Mouse (Mus musculus) layer of hippocampus, adult 9-11 months (tissue): ENCODE results near the gene Crat.

Source experiments
- DNase-seq: peaks from one replicate; pipeline ENCODE4 v3.0.0; 2022

Crat gene

DNA sequence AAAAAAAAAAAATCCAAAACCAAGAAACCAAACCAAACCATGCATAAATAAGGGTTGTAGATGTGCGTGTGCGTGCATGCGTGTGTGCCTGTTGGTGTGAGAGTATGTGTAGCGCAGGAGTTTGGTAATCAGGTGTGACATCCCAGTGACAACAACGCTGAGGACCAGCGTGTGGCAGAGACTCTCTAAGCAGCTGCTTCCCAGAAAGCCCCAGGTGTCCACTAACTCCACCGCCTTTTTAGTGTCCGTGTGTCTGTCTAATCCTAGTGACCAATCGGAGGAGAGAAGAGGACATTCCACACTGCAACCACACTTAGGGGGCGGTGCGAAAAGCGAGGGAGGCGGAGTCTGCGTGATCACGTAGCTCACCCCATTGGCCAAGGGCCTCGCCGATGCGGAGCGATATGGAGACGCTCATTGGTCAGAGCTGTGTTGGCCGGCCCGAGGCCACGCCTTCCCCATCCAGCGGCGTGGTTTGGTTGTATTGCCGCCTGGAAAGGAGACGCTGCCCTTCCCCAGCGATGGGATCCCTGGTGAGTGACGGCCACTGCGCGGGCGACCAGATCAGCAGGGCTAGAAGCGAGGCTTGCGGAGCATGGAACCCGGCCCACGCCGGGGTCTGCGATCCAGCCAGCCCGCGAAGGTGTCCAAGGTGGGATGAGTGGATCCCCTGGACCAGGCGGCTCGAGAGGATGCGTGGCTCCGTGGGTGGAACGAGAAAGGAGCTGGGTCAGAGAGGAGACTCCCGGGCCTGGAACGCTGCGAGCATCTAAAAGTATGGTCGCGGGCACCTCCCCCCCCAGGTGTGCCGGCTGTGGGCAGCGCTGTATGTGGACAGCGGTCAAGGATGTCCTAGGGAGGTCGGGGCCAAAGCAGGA lies 51.6 kb downstream of the Crat start, which contains the start of gene Miga2:
Gene Miga2, plus strand, starts transcription at position 461 of the 878 bp plus-strand sequence.
- DNase-seq, result peak; percentile 100

DNA sequence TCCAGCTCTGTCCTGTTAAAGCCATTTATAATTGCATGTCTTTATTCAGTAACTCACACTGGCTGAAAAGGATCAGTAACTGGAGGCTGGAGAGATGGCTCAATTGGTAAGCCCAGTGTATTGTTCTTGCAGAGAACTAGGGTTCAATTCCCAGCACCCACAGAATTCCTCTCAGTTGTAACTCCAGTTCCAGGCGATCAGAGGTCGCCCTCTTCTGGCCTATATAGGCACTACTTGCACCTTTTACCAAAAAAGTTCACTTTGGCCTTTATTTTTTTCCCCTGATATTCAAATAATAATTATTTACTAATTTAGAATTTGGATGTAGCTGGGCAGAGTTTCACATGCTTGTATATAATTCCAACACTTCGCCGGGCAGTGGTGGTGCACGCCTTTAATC lies 52.7 kb downstream of the Crat start:
- no peak for DNase-seq

DNA sequence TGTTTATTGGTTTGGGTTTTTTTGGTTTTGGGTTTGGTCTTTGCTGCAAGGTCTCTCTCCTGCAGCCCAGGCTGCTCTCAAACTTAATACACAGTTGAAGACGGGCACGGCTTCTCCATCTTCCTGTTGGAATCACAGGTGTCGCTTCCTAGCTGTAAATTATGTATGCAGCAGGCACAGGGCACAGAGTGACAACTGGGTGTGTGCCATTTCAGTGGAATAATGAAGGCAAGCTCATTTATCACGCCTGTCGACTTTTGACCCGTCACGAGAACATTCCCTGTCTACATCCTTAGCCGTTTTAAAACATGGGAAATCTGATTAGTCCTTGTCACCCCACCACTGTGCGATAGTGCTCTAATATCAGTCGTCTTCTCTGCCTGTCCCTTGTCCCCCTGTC lies 55.0 kb downstream of the Crat start:
- no peak for DNase-seq

DNA sequence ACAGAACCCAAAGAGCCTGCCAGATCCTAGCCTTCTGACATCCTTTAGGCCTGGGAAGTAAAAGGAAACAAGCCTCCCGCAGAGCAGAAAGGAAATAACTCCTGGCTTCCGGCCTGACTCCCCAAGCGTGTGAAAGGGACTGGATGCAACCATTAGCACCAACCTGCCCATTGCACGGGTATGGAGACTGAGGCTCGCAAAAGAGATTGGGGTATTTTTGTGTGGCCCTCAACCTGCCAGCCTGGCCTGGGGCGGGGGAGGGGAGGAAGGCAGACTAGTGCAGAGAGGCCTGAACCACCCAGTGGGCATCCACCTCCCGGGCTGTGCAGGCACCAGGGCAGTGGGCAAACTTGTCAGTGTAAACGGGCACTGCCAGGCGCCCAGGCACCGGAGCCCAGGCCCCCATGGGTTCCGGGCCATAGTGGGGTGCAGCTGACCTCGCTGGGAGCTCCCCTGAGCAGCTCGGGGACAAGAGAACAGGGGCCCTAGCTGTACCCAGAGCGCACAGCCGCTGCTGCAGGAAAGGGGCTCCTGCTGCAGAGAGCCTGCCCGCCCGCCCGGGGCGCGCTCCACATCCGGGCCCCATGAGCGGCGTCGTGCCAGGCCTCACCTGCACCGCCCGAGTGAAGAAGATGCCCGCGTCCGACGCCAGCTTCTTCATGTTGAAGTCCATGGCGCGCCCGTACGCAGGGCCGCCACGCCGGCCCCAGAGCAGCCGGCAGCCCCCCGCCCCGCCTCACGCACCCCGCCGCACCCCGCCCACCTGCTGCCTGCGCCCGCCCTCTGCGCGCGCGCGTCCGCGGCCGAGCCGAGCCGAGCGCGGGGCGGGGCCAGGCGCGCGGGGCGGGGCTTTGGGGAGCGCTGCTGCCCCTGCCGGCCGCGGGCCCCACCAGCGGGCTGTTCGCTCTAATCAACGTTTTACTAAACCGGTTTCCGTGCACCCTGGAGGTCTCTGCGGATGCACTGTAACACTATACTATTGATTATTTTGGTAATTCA lies 56.8 kb downstream of the Crat start, which contains the start of gene Sh3glb2:
Gene Sh3glb2, minus strand, starts transcription at position 805 of the 999 bp plus-strand sequence.
- DNase-seq, result peak; percentile 80

DNA sequence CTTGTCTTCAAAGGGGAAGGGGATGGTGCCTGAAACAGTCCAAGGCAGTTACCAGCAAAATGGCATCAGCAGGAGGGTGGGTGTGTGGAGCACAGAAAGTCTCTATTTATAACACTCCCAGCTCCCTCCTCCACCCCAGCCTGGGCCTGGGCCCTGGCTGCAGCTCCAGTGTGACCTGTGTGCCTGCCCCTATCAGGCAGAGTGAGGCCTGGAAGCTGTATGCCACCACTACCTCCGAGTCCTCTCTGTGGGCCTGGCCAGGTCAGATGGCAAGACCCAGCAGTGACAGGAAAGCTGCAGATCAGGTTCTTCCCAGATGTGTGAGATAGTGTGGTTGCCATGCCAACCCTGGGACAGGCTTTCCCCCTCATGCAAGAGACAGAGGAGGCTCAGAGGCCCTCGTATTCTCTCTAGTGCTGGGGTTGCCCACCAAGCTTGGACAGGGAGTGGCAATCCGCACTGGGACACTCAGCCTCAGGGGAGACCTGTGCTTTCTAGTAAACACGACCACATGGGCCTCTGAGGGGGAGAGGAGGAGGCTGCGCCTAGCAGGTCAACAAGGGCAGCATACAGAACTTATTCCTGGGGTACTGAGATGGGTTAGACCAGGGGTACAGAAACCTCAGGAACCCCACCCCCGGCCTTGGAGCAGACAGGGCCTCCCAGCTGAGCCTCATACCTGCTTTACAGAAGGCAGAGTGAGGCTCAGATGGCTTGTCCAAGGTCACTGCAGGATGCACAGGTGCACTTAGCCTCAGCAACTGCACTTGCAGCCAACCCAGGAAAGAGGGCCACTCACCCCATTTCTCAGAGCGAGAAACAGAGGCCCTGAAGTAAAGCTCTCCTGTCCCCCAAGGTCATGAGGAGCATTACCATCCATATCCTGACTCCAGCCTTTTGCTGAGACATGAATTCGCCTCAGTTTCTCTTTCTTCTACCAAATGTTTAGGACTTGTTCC lies 57.8 kb downstream of the Crat start:
- no peak for DNase-seq

DNA sequence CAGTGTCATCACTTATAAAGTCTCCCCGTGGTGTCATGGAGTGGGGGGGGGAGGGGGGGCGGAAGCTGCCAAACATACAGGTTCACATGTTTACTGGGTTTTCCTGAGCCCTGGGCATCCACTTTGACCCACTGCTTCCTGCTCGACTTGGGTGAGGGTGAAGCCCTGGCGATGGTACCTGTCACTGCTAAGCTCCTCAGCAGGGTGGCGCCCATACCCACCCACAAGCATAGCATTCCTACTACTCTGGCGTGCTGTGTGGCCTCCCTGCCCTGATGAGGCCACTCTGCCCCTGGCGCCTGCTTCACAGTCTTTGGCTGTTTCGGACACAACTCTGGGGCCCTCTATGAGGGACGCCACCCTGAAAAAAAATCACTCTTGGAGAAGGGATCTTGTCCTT lies 58.7 kb downstream of the Crat start:
- no peak for DNase-seq

DNA sequence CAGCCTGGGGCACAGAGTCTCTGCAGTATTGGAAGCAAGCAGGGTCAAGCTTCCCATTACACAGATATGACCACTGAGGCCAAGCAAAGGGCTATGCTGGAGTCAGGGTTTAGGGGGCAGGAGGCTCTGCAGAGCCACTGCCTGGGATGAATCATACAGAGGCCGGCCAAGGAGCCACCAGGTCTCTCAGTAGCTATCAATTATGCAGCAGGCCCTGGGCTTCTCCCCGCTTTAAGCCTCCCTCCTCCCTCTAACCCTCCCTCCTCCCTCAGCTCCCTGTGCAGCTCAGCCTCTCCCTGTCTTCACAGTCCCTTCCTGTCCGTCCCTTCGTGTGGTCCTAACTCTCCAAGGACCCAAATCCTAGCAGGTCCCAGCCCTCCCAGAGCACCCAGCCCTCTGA lies 59.3 kb downstream of the Crat start:
- no peak for DNase-seq

DNA sequence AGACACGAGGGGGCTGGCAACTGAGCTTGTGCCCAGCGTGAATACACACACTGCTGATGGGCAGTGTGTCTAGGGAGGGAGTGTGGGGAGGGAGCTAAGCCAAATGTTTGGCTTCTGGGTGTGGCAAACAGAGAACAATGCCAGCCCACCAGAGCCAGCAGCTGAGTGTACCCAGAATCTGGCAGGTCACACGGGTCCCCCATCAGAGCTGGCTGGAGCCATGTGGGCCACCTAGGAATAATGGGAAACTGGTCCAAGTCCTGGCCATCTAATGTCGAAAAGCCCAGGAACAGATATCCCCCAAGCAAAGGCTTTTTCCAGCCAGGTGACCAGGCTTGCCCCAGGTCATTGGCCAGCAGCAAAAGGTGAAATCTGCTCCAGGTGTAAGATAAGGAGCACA lies 59.8 kb downstream of the Crat start:
- no peak for DNase-seq

DNA sequence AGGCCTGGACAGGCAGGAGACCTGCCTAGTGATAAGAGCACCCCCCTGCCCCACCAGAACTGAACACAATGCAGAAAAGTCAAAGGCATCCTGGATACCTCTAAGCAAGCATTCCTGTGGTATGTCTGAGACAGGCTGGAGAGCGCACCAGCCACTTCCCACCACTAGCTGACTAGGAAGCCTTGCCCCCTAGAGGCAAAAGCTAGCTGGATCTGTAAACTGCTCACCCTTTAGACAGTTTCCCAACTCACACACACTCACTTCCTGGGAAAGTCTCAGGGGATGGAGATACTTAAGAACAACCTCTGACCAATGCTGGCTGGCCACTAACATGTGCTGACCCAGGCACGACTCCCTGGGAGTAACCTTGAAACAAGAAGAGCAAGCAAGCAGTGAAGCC lies 64.5 kb downstream of the Crat start:
- DNase-seq, result no peak
